Mouse (Mus musculus) embryonic facial prominence, embryonic 11.5 days (tissue): ENCODE data around the gene Gmip. TPM values are rescaled to one million over a fixed set of nuclear protein-coding genes. Genes with fewer than 3 reads are reported as not detected.

ENCODE experiments used
- ATAC-seq: fragments of 200-750 bp; cut with Nextera tagmentation; replicated peaks from 2 replicates; pipeline ENCODE4 v1.8.0; 2017; ENCODE audit warnings: low read depth; ENCODE audit not compliant: insufficient number of reproducible peaks, low FRiP score, low TSS enrichment
- DNase-seq: peaks from one replicate; pipeline ENCODE4 v3.0.0-alpha.2; 2015; ENCODE audit warnings: low spot score
- H3K27ac ChIP-seq: fragments of 300-500 bp; sonication (generic); replicated peaks from 2 replicates; pipeline ENCODE4 v1.5.1; 2014; ENCODE audit warnings: mild to moderate bottlenecking, low read depth, low read length, control low read depth
- H3K27me3 ChIP-seq: fragments of 300-500 bp; sonication (generic); 2 replicates; pipeline ENCODE4 v1.6.1; 2014; ENCODE audit warnings: mild to moderate bottlenecking, low read length, moderate library complexity, mixed read lengths; ENCODE audit not compliant: control insufficient read depth, insufficient read depth
- H3K36me3 ChIP-seq: fragments of 300-500 bp; sonication (generic); replicated peaks from 2 replicates; pipeline ENCODE4 v1.6.1; 2014; ENCODE audit warnings: low read depth, mild to moderate bottlenecking, low read length, moderate library complexity, mixed read lengths; ENCODE audit not compliant: control insufficient read depth, insufficient read depth
- H3K4me1 ChIP-seq: fragments of 300-500 bp; sonication (generic); 2 replicates; pipeline ENCODE4 v1.6.1; 2014; ENCODE audit warnings: low read length, mixed read lengths; ENCODE audit not compliant: control insufficient read depth, insufficient read depth
- H3K4me2 ChIP-seq: fragments of 300-500 bp; sonication (generic); 2 replicates; pipeline ENCODE4 v1.6.1; 2014; ENCODE audit warnings: low read depth, mild to moderate bottlenecking, control low read depth, low read length, moderate library complexity
- H3K4me3 ChIP-seq: fragments of 300-500 bp; sonication (generic); 2 replicates; pipeline ENCODE4 v1.5.1; 2014; ENCODE audit warnings: low read depth, low read length, control low read depth
- H3K9ac ChIP-seq: fragments of 300-500 bp; sonication (generic); replicated peaks from 2 replicates; pipeline ENCODE4 v1.6.1; 2014; ENCODE audit warnings: mild to moderate bottlenecking, control low read depth, low read length
- H3K9me3 ChIP-seq: fragments of 300-500 bp; sonication (generic); replicated peaks from 2 replicates; pipeline ENCODE4 v1.6.1; 2016; ENCODE audit warnings: mild to moderate bottlenecking, low read length, inconsistent platforms, mixed read lengths; ENCODE audit not compliant: control insufficient read depth
- WGBS: fragments of 180-500 bp; shearing (Covaris S2); extraction: QIAGEN DNeasy Blood & Tissue Kit; methylation state at CpG from one replicate; pipeline ENCODE4 v1.1.7; 2014; 5-methylcytosine and 5-hydroxymethylcytosine counted together
- polyA plus RNA-seq: library from polyadenylated mRNA; unstranded; fragments of >200 nt; fragmentation: Nextera tagmentation; extraction: Ambion mirVana; gene quantifications from 2 replicates; pipeline ENCODE4 v1.2.1, GENCODE M21; 2014

Gmip gene
- polyA plus RNA-seq, 1 experiment from 2014 or later = 4.4 TPM

DNA sequence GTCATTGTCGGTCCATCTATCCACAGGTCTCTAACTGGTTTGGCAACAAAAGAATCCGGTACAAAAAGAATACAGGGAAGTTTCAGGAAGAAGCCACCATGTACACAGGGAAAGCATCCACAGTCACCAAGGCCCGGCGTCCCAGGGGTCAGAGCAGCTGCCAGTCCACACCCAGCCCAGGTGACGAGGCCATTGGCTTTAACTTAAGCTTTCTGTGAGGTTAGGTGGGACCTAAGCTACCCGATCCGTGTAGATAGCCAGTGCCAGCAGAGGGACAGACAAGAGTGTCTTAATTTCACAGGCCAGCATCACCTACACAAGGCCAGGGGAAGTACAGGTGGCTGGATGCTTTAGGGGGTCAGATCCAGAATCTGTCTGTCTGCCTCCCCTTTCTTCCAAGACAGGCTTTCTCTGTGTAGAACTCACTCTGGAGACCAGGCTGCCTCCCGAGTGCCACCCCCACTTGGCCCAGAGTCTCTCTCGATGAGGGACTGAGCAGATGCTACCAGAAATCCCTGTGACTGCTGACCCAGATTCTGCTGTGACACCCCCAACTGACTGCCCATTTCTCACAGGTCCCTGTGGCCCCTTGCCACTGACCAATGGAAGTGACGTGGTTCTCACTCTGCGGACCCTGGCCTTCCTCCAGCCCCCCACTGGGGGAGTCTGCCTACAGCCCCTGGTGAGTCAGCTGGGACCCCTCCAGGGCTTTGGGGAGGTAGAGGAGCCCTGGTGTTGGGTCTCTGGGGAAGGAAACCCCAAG lies 61.7 kb downstream of the Gmip start:
- no peak overlapping the region for H3K9ac ChIP-seq
- no peaks in the 10 kb centered on the region; the same call in none of the 2 replicates for H3K27me3 ChIP-seq
- no peak overlapping the region for H3K4me3 ChIP-seq
- ATAC-seq (no peak), DNase-seq (no peak)
- H3K36me3 ChIP-seq = no peaks in the 10 kb centered on the region
- no peaks in the 10 kb centered on the region for H3K9me3 ChIP-seq
- 84% methylated on average over 11 of the region's 11 CpGs for WGBS
- no peaks in the 10 kb centered on the region for H3K4me1 ChIP-seq
- H3K27ac ChIP-seq = no peak overlapping the region
- H3K4me2 ChIP-seq = no peak overlapping the region

DNA sequence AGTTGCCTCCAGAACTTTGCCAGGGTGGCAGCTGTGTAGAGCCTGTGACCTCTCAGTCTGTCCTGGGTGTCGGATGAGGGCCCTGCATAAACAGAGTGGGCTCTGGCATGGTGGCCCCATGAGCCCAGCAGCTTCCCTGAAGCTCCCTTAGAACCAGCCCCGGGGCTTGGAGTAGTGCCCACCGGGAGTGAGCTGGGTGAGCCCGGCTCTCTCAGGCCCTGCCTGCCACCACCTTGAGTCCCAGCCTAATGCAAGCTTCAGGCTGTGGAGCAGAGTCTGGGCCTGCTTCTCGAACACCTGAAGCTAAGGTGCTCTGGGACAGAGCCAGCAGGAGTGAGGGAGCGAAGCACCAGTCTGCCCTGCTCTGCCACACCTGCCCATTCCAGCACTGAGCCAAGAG lies 62.4 kb downstream of the Gmip start:
- ATAC-seq (no peak), DNase-seq (no peak)
- H3K36me3 ChIP-seq = no peaks in the 10 kb centered on the region
- no peaks in the 10 kb centered on the region for H3K4me1 ChIP-seq
- no peaks in the 10 kb centered on the region; the same call in none of the 2 replicates for H3K27me3 ChIP-seq
- WGBS = 85% methylated on average over 6 of the region's 6 CpGs
- H3K27ac ChIP-seq = no peak overlapping the region
- no peaks in the 10 kb centered on the region for H3K9me3 ChIP-seq
- H3K9ac ChIP-seq = no peak overlapping the region
- no peak overlapping the region for H3K4me3 ChIP-seq
- H3K4me2 ChIP-seq = no peak overlapping the region

Other genes with a start within 250 kb of the Gmip start
- gene Zfp868, start 183.1 kb upstream of the Gmip start, polyA plus RNA-seq = 35.0 and 36.9 TPM in 2 replicates
- gene Zfp964, start 154.2 kb upstream of the Gmip start, polyA plus RNA-seq = 2.0 and 2.2 TPM in 2 replicates
- gene Zfp869, start 98.0 kb upstream of the Gmip start, polyA plus RNA-seq = 35.5 and 38.7 TPM in 2 replicates
- gene Zfp963, start 58.7 kb upstream of the Gmip start, polyA plus RNA-seq = 7.6 and 7.8 TPM in 2 replicates
- gene Gm20422, start 33.8 kb upstream of the Gmip start, polyA plus RNA-seq = not detected in 2 replicates
- gene Atp13a1, start 17.5 kb upstream of the Gmip start, polyA plus RNA-seq = 35.0 and 35.9 TPM in 2 replicates
- 36.7 and 38.9 TPM in 2 replicates for gene Zfp866, start 17.5 kb upstream of the Gmip start, polyA plus RNA-seq
- 1.8 and 2.1 TPM in 2 replicates for gene Lpar2, start 13.8 kb downstream of the Gmip start, polyA plus RNA-seq
- gene Pbx4, start 23.8 kb downstream of the Gmip start, polyA plus RNA-seq = 13.8 and 14.9 TPM in 2 replicates
- gene Cilp2, start 79.0 kb downstream of the Gmip start, polyA plus RNA-seq = 0.32 and 0.66 TPM in 2 replicates
- gene Tssk6, start 93.5 kb downstream of the Gmip start, polyA plus RNA-seq = 3.2 and 3.7 TPM in 2 replicates
- gene Ndufa13, start 93.9 kb downstream of the Gmip start, polyA plus RNA-seq = 158 and 165 TPM in 2 replicates
- 3.6 TPM in 2 replicates for gene Yjefn3, start 94.0 kb downstream of the Gmip start, polyA plus RNA-seq
- gene Gatad2a, start 187.7 kb downstream of the Gmip start, polyA plus RNA-seq = 64.4 and 78.8 TPM in 2 replicates
- 44.8 and 47.8 TPM in 2 replicates for gene Mau2, start 234.1 kb downstream of the Gmip start, polyA plus RNA-seq
- 29.1 and 32.1 TPM in 2 replicates for gene Sugp1, start 234.1 kb downstream of the Gmip start, polyA plus RNA-seq